Mouse (Mus musculus): ENCODE measurements around the gene Cdk4. TPM values are rescaled to one million over a fixed set of nuclear protein-coding genes. Genes with fewer than 3 reads are reported as not detected.

Cdk4 gene
- total RNA-seq (2021): 100 to 1,000 TPM; 120 to 123 TPM
- long read RNA-seq, experiment 1, transcript Cdk4-201 (8 exons, 2,053 nt): major isoform, 57 of 83 reads
- long read RNA-seq, experiment 1, partial matches to known transcripts: 10 of 83 reads
- long read RNA-seq, experiment 1, other reads (novel, unspliced or antisense): 15 of 83 reads
- long read RNA-seq, experiment 2, transcript Cdk4-201 (8 exons, 2,053 nt): major isoform, 75 of 111 reads
- long read RNA-seq, experiment 2, partial matches to known transcripts: 16 of 111 reads
- long read RNA-seq, experiment 2, other reads (novel, unspliced or antisense): 17 of 111 reads

GRCm38 (mm10) chr10:127063239-127063872 is at the start of gene Cdk4:
Gene Cdk4 (plus strand): TSS chr10:127063534.
- DNase-seq (ENCODE audit: low spot score in 2 of 2): peak; percentile 98 to 99

- no peak for DNase-seq (ENCODE audit: low spot score in 2 of 2)
Observed at GRCm38 (mm10) chr10:127016488-127016887, 46.8 kb upstream of the Cdk4 start.

GRCm38 (mm10) chr10:127017071-127017470 is 46.3 kb upstream of the Cdk4 start:
- no peak for DNase-seq (ENCODE audit: low spot score in 2 of 2)

GRCm38 (mm10) chr10:127018422-127018821 is 44.9 kb upstream of the Cdk4 start:
- no peak for DNase-seq (ENCODE audit: low spot score in 2 of 2)

- peak; percentile 87 to 94 for DNase-seq (ENCODE audit: low spot score in 2 of 2)
Observed at GRCm38 (mm10) chr10:127030336-127031296, 32.7 kb upstream of the Cdk4 start, which contains the start of gene Tsfm. Gene Tsfm (minus strand): TSS chr10:127030840.

- DNase-seq (ENCODE audit: low spot score in 2 of 2): no peak
Observed at GRCm38 (mm10) chr10:127033301-127033741, 30.0 kb upstream of the Cdk4 start.

GRCm38 (mm10) chr10:127036273-127036672 is 27.1 kb upstream of the Cdk4 start:
- DNase-seq (ENCODE audit: low spot score in 2 of 2): no peak

GRCm38 (mm10) chr10:127037641-127038040 is 25.7 kb upstream of the Cdk4 start:
- no peak for DNase-seq (ENCODE audit: low spot score in 2 of 2)

GRCm38 (mm10) chr10:127040569-127041214 is 22.6 kb upstream of the Cdk4 start:
- no peak for DNase-seq (ENCODE audit: low spot score in 2 of 2)

GRCm38 (mm10) chr10:127041274-127041766 is 22.0 kb upstream of the Cdk4 start, which contains the start of the genes Mettl1 and Eef1akmt3:
Gene Mettl1 (plus strand): TSS chr10:127041414.
Gene Eef1akmt3 (minus strand): TSS chr10:127041513.
- no peak for DNase-seq (ENCODE audit: low spot score in 2 of 2)

- DNase-seq (ENCODE audit: low spot score in 2 of 2): peak; percentile 91 to 93
Observed at GRCm38 (mm10) chr10:127041774-127042338, 21.5 kb upstream of the Cdk4 start.

- no peak for DNase-seq (ENCODE audit: low spot score in 2 of 2)
Observed at GRCm38 (mm10) chr10:127042468-127043115, 20.7 kb upstream of the Cdk4 start.

- no peak for DNase-seq (ENCODE audit: low spot score in 2 of 2)
Observed at GRCm38 (mm10) chr10:127043187-127043586, 20.1 kb upstream of the Cdk4 start.

- no peak for DNase-seq (ENCODE audit: low spot score in 2 of 2)
Observed at GRCm38 (mm10) chr10:127047954-127048353, 15.4 kb upstream of the Cdk4 start, which contains the start of gene Cyp27b1. Gene Cyp27b1 (plus strand): TSS chr10:127048250.

GRCm38 (mm10) chr10:127048608-127049394 is 14.5 kb upstream of the Cdk4 start:
- no peak for DNase-seq (ENCODE audit: low spot score in 2 of 2)

GRCm38 (mm10) chr10:127049395-127050118 is 13.8 kb upstream of the Cdk4 start:
- no peak for DNase-seq (ENCODE audit: low spot score in 2 of 2)

- DNase-seq (ENCODE audit: low spot score in 2 of 2): no peak
Observed at GRCm38 (mm10) chr10:127050119-127050474, 13.2 kb upstream of the Cdk4 start.

- DNase-seq (ENCODE audit: low spot score in 2 of 2): no peak
Observed at GRCm38 (mm10) chr10:127054646-127055045, 8.7 kb upstream of the Cdk4 start.

Measured in layer of hippocampus, postnatal 14 days (tissue).